Mouse (Mus musculus) erythroblast, adult 5-6 weeks (primary cell): ENCODE data around the gene Mfn2. TPM values are rescaled to one million over a fixed set of nuclear protein-coding genes. Genes with fewer than 3 reads are reported as not detected.

Source experiments
- ATAC-seq: replicated peaks from 2 replicates; pipeline ENCODE4 v1.8.0; 2016; ENCODE audit warnings: moderate number of reproducible peaks, mild to moderate bottlenecking, moderate TSS enrichment, inconsistent platforms; ENCODE audit not compliant: poor library complexity, low FRiP score, severe bottlenecking
- total RNA-seq, 2 experiments: library from RNA; stranded (forward) in 1 of 2; stranded (reverse) in 1 of 2; fragments of 150-400 nt in 1 of 2; fragments of 200-764, 138-1000 nt in 1 of 2; gene quantifications; 2 replicates each; pipeline versions ENCODE4 v1.2.3 to v1.2.4; 2015 to 2017; ENCODE audit warnings: low replicate concordance in 2 of 2

Gene Mfn2
- total RNA-seq (2015; ENCODE audit: low replicate concordance) (5.2 and 5.6 TPM in 2 replicates), total RNA-seq (2017; ENCODE audit: low replicate concordance) (6.1 and 6.6 TPM in 2 replicates)

- ATAC-seq = peak; percentile 95
Measured at GRCm38 (mm10) chr4:147904313-147905089, at the start of gene Mfn2. TSS of gene Mfn2 (minus strand) at chr4:147904704.

GRCm38 (mm10) chr4:147953590-147953989, 49.1 kb upstream of the Mfn2 start:
- no peak for ATAC-seq

GRCm38 (mm10) chr4:147947511-147947910, 43.0 kb upstream of the Mfn2 start:
- ATAC-seq = no peak

- no peak for ATAC-seq
Measured at GRCm38 (mm10) chr4:147943005-147943404, 38.5 kb upstream of the Mfn2 start.

GRCm38 (mm10) chr4:147941045-147942020, 36.8 kb upstream of the Mfn2 start:
- ATAC-seq = peak; percentile 58

- ATAC-seq = peak; percentile 80
Measured at GRCm38 (mm10) chr4:147940576-147941044, 36.1 kb upstream of the Mfn2 start, which contains the start of gene 2510039O18Rik. TSS of gene 2510039O18Rik (plus strand) at chr4:147940895.

GRCm38 (mm10) chr4:147940111-147940510, 35.6 kb upstream of the Mfn2 start:
- ATAC-seq = no peak

GRCm38 (mm10) chr4:147938148-147939096, 33.9 kb upstream of the Mfn2 start:
- no peak for ATAC-seq

- ATAC-seq = no peak
Measured at GRCm38 (mm10) chr4:147937486-147937885, 33.0 kb upstream of the Mfn2 start.

- no peak for ATAC-seq
Measured at GRCm38 (mm10) chr4:147937021-147937420, 32.5 kb upstream of the Mfn2 start.

GRCm38 (mm10) chr4:147936331-147936954, 31.9 kb upstream of the Mfn2 start, which contains the start of gene Plod1:
TSS of gene Plod1 (minus strand) at chr4:147936767.
- ATAC-seq = peak; percentile 48; the same call in 1 of the 2 replicates

GRCm38 (mm10) chr4:147935904-147936303, 31.4 kb upstream of the Mfn2 start:
- no peak for ATAC-seq

- ATAC-seq = no peak
Measured at GRCm38 (mm10) chr4:147934611-147935010, 30.1 kb upstream of the Mfn2 start.

- no peak for ATAC-seq
Measured at GRCm38 (mm10) chr4:147934134-147934533, 29.6 kb upstream of the Mfn2 start.

- ATAC-seq = no peak
Measured at GRCm38 (mm10) chr4:147930946-147931345, 26.4 kb upstream of the Mfn2 start.

- no peak for ATAC-seq
Measured at GRCm38 (mm10) chr4:147928540-147928939, 24.0 kb upstream of the Mfn2 start.

- no peak for ATAC-seq
Measured at GRCm38 (mm10) chr4:147928136-147928535, 23.6 kb upstream of the Mfn2 start.

- no peak for ATAC-seq
Measured at GRCm38 (mm10) chr4:147927705-147928104, 23.2 kb upstream of the Mfn2 start.

- no peak for ATAC-seq
Measured at GRCm38 (mm10) chr4:147922341-147922740, 17.8 kb upstream of the Mfn2 start.
